Mouse (Mus musculus) intestine, embryonic 15.5 days (tissue): ENCODE measurements around the gene Tbx1. TPM values are rescaled to one million over a fixed set of nuclear protein-coding genes. Genes with fewer than 3 reads are reported as not detected.

ENCODE experiments used
- ATAC-seq: fragments of 200-750 bp; cut with Nextera tagmentation; 2 replicates; pipeline ENCODE4 v1.8.0; 2017; ENCODE audit warnings: moderate TSS enrichment, moderate library complexity
- H3K27ac ChIP-seq: fragments of 300-500 bp; sonication (generic); 2 replicates; pipeline ENCODE4 v1.5.1; 2015; ENCODE audit warnings: mild to moderate bottlenecking, inconsistent platforms
- H3K27me3 ChIP-seq: fragments of 300-500 bp; sonication (generic); replicated peaks from 2 replicates; pipeline ENCODE4 v1.6.1; 2015; ENCODE audit warnings: inconsistent platforms
- H3K36me3 ChIP-seq: fragments of 300-500 bp; sonication (generic); 2 replicates; pipeline ENCODE4 v1.6.1; 2015; ENCODE audit warnings: inconsistent platforms
- H3K4me1 ChIP-seq: fragments of 300-500 bp; sonication (generic); replicated peaks from 2 replicates; pipeline ENCODE4 v1.6.1; 2015; ENCODE audit warnings: inconsistent platforms
- H3K4me2 ChIP-seq: fragments of 300-500 bp; sonication (generic); replicated peaks from 2 replicates; pipeline ENCODE4 v1.6.1; 2015; ENCODE audit warnings: mild to moderate bottlenecking, inconsistent platforms
- H3K4me3 ChIP-seq: fragments of 300-500 bp; sonication (generic); replicated peaks from 2 replicates; pipeline ENCODE4 v1.5.1; 2015; ENCODE audit warnings: inconsistent platforms
- H3K9ac ChIP-seq: fragments of 300-500 bp; sonication (generic); 2 replicates; pipeline ENCODE4 v1.6.1; 2015; ENCODE audit warnings: inconsistent platforms
- H3K9me3 ChIP-seq: fragments of 300-500 bp; sonication (generic); 2 replicates; pipeline ENCODE4 v1.6.1; 2016; ENCODE audit warnings: inconsistent platforms
- WGBS: fragments of 180-500 bp; shearing (Covaris S2); methylation state at CpG from one replicate; pipeline ENCODE4 v1.1.7; 2015; 5-methylcytosine and 5-hydroxymethylcytosine counted together
- polyA plus RNA-seq: library from polyadenylated mRNA; unstranded; fragments of >200 nt; fragmentation: Nextera tagmentation; extraction: Ambion mirVana; gene quantifications from 2 replicates; pipeline ENCODE4 v1.2.1, GENCODE M21; 2015

The Tbx1 gene
- 0.23 and 0.49 TPM in 2 replicates for polyA plus RNA-seq

DNA sequence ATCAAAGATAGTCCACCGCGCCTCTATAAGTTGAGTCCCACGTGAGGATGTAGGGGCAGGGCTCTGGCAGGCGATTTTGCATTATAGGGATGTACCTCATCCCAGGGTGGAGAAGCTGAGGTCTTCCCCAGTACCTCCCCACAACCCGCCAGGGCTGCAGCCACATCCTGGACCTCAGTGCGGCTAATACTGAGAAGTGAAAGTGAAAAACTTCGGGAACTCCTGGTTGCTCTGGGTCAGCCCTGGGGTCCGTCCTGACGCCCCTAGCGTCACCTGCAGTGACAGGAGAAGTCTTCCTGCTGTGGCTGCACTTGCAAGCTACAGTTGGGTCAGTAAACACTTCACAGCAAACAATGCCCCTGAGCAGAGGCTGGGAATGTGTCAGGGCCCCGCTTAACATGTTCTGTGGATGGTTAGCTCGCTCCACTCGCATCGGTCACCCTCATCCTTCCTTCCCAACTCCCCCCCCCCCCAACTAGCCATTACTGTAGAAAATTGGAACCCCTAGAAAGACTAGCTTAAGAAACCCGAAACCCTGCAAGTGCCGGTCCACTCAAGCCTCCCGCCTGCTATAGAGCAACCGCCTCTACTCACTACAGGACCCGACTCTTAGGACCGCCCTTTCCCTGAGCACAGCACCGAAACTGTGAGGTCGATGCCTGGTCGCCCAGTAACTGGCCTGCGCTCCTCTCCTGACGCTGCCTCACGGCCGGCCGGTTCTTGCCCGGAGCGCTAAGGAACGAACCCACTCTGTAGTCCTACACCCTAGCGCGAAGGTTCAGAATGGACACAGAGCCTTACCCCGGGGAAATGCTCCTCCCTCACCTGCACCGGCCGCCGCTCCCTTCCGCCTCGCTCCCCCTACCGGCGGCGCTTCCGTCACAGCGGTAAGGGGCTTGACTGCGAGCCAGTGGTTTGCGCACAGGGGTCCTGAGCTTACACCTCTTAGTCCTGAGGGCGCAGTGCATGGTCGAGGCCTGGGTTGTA lies at the start of gene Tbx1:
TSS of gene Tbx1 (minus strand) at position 868 of the 987 bp plus-strand sequence.
- Histone ChIP-seq H3K36me3 (no peaks in the 10 kb centered on the region), H3K4me1 (peaks cover 47% of the 10 kb centered on the region), H3K4me3 (peak within 1 kb of the TSS; percentile 33), H3K27ac (no peak within 1 kb of the TSS), H3K9me3 (no peaks in the 10 kb centered on the region), H3K9ac (0 out of 2 replicates have a peak within 1 kb of the TSS, but pooled peaks have one; percentile 11), H3K4me2 (peak within 1 kb of the TSS; percentile 77), H3K27me3 (peaks cover 82% of the 10 kb centered on the region)
- 4% methylated on average over 48 of the region's 48 CpGs for WGBS
- ATAC-seq: peak; percentile 22; the same call in 1 of the 2 replicates

DNA sequence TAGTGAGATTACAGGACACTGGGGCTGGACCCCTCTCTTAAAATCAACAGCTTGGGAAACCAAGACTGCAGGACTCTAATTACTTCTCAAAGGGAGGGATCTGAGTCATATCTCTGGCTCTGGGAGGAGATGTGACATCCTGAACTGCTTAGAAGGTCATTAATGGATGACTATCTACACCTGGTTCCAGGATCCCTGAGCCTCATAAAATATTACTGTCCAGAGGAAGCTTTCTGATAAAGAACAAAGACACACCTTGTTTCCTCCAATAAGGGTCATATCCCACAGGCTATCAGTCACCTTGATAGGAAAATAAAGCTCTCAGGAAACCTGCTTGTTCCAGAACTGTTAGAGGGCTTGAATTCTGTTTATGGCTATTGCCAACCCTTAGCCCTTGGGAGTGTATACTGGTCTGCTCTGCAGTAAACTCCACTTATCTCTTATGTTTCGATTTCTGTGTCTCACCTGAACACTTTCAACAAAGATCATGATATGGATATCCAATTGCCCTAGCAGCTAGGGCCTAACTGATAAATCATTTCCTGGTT lies 49.0 kb upstream of the Tbx1 start:
- ATAC-seq: peak; percentile 91
- no peak overlapping the region for H3K9ac ChIP-seq
- no peaks in the 10 kb centered on the region for H3K9me3 ChIP-seq
- H3K4me2 ChIP-seq: no peak overlapping the region
- H3K27ac ChIP-seq: peak overlapping the region; percentile 59
- H3K4me3 ChIP-seq: no peak overlapping the region
- H3K36me3 ChIP-seq: no peaks in the 10 kb centered on the region
- 41% methylated on average over 1 of the region's 1 CpGs for WGBS
- no peaks in the 10 kb centered on the region for H3K27me3 ChIP-seq
- H3K4me1 ChIP-seq: no peaks in the 10 kb centered on the region

DNA sequence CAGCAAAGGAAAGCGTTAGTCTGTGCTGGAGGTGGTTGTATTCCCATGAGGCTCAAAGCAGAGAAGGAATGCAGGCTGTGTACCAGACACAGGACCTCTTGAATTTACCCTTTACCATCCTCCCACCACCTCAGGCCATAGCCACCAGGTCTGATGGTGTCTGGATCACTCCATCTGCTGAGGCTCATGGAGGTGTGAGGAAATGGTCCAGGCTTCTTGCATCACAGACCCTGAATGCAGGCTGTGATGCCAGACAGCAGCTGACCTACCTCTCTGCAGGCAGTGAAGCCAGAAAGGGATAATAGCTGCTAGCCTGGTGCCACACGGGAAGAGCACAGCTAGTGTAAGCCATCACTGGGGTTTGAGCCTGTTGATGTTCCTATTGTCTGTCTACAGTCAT lies 47.9 kb upstream of the Tbx1 start:
- H3K27ac ChIP-seq: no peak overlapping the region
- H3K9me3 ChIP-seq: no peaks in the 10 kb centered on the region
- H3K4me1 ChIP-seq: no peaks in the 10 kb centered on the region
- no peaks in the 10 kb centered on the region for H3K27me3 ChIP-seq
- 51% methylated on average over 2 of the region's 2 CpGs for WGBS
- ATAC-seq: no peak
- H3K36me3 ChIP-seq: no peaks in the 10 kb centered on the region
- H3K4me3 ChIP-seq: no peak overlapping the region
- H3K4me2 ChIP-seq: no peak overlapping the region
- H3K9ac ChIP-seq: no peak overlapping the region

DNA sequence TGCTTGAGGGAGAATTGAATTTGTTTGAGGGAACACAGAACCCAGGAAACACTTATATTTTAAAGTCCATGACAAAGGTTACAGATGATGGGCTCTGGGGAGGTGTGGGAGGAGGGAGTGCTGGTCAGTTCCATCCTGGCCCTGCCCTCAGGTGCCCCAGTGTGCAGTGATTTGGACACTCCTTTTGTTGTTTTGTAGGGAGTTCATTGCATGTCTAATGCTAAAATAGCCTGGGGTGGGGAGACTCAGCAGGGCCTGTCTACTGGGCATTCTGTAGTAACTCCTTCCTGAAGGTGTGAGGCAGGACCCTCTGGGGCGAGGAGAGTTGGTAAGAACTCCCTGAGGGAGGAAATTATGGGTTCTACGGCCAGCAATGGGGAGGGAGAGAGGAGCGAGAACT lies 46.3 kb upstream of the Tbx1 start:
- ATAC-seq: no peak
- H3K36me3 ChIP-seq: no peaks in the 10 kb centered on the region
- 63% methylated on average over 3 of the region's 3 CpGs for WGBS

DNA sequence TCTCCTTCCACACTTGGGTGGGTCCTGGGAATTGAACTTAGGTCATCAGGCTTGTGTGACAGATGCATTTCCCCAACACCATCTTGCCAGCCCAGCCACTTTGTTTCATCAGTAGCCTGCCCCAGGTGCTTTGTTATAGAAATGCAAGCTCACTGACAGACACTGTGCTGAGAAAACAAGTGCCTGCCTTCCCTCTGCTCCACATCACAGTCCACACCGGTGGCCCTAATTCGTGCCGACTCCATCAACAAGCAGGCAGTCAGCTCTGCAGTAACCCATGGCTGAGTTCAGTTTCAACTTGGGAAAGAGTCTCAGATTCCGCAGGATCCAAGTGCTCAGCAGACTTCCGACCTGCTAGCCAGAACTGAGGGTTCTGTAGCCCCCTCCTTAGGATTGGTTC lies 45.9 kb upstream of the Tbx1 start:
- ATAC-seq: no peak
- no peaks in the 10 kb centered on the region for H3K27me3 ChIP-seq
- H3K4me1 ChIP-seq: 0 out of 2 replicates have a peak, but pooled peaks cover 5% of the 10 kb centered on the region
- no peak overlapping the region for H3K4me3 ChIP-seq
- H3K36me3 ChIP-seq: no peaks in the 10 kb centered on the region
- no peak overlapping the region for H3K9ac ChIP-seq
- 82% methylated on average over 5 of the region's 5 CpGs for WGBS
- H3K4me2 ChIP-seq: no peak overlapping the region
- H3K9me3 ChIP-seq: no peaks in the 10 kb centered on the region
- no peak overlapping the region for H3K27ac ChIP-seq

More for the DNA sequence above, 46.3 kb upstream of the Tbx1 start:
- H3K27me3 ChIP-seq: no peaks in the 10 kb centered on the region
- no peak overlapping the region for H3K9ac ChIP-seq
- H3K4me1 ChIP-seq: 0 out of 2 replicates have a peak, but pooled peaks cover 5% of the 10 kb centered on the region
- H3K4me3 ChIP-seq: no peak overlapping the region
- H3K27ac ChIP-seq: no peak overlapping the region
- no peak overlapping the region for H3K4me2 ChIP-seq
- no peaks in the 10 kb centered on the region for H3K9me3 ChIP-seq

DNA sequence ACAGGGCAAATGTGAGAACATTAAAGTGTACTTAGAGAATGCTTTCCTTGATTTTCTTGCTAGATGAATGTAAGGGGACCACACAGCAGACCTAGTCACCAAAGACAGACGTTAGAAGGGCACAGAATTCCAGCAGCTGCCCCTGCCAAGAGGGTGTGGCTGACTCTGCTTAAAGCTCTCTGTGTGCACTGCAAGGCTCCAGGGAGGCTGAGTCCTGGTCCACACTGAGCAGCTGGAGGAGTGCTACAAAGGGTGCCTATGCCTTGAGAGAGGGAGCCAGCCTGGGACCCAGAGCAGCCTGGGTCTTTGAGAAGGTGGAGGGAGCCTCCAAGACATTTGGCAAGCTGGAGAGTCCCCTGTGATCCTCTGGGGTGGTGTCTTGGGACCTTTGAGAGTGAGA lies 42.9 kb upstream of the Tbx1 start:
- no peak for ATAC-seq
- H3K4me2 ChIP-seq: no peak overlapping the region
- H3K27me3 ChIP-seq: no peaks in the 10 kb centered on the region
- no peak overlapping the region for H3K9ac ChIP-seq
- H3K27ac ChIP-seq: no peak overlapping the region
- H3K4me1 ChIP-seq: peaks cover 15% of the 10 kb centered on the region
- 23% methylated on average over 1 of the region's 1 CpGs for WGBS
- no peaks in the 10 kb centered on the region for H3K36me3 ChIP-seq
- no peaks in the 10 kb centered on the region for H3K9me3 ChIP-seq
- no peak overlapping the region for H3K4me3 ChIP-seq

DNA sequence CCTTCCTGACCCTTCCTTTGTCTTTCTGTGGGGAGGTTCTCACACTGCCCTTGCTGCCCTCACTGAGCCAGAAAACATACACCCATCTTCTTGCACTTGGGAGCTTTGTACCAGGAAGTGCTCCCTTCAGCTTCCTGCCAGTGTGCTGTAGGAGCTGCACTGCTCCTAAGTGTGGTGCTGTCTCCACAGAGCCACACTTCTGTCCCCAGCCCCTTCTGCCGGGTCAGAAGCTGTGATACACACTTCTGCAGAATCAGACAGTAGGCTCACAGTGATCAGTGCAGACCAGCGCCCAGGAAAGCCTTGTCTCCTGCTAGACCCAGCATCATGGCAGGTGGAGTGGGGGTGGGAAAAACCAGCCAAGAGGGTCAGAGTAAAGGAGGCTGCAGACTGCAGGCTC lies 42.3 kb upstream of the Tbx1 start:
- H3K27me3 ChIP-seq: no peaks in the 10 kb centered on the region
- no peak for ATAC-seq
- H3K4me1 ChIP-seq: peaks cover 20% of the 10 kb centered on the region
- no peak overlapping the region for H3K4me2 ChIP-seq
- H3K4me3 ChIP-seq: no peak overlapping the region
- H3K9ac ChIP-seq: no peak overlapping the region
- no peaks in the 10 kb centered on the region for H3K9me3 ChIP-seq
- H3K36me3 ChIP-seq: no peaks in the 10 kb centered on the region
- no peak overlapping the region for H3K27ac ChIP-seq
- 70% methylated on average over 2 of the region's 2 CpGs for WGBS

DNA sequence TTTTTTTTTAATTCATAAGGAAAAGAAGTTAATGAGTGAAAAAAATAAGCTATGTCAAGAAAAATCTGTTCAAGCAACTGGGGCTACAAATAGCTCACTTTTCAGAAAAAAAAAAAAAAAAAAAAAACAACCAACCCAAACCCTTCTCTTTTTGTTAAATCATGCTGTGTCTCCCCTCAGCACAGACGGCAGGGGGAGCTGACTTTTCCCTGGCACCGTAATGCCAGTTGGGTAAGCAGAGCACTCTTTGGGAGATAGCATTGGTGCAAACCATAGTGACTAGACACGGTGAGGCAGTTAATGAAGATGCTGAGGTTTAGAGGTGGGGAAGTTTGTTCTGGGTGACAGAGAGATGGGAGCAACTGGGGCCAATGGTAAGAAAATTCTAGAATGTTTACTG lies 41.6 kb upstream of the Tbx1 start:
- Histone ChIP-seq H3K4me2 (no peak overlapping the region), H3K9ac (no peak overlapping the region), H3K27ac (no peak overlapping the region), H3K4me3 (no peak overlapping the region), H3K9me3 (no peaks in the 10 kb centered on the region), H3K27me3 (0 out of 2 replicates have a peak, but pooled peaks cover 3% of the 10 kb centered on the region), H3K36me3 (no peaks in the 10 kb centered on the region), H3K4me1 (peaks cover 28% of the 10 kb centered on the region)
- WGBS: 46% methylated on average over 3 of the region's 3 CpGs
- ATAC-seq: no peak

DNA sequence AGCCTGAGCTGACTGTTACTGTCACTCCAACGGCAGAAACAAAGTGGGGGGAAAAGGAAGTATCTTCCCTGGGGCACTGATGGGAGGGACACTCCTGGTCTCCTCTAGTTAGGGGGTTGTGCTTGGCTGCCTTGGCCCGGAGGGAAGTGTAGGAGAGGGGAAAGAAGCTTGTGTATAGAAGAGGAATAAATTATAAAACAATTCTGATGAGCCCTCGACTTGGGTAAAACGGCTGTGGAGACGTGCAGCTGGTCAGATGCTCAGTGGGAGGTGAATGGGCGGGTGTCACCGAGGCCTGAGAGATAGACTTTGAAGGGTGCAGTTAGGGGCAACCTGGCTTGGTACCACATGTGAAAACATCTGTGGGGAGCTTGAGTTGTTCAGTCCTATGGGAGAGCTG lies 40.7 kb upstream of the Tbx1 start:
- peaks cover 35% of the 10 kb centered on the region for H3K4me1 ChIP-seq
- 55% methylated on average over 7 of the region's 7 CpGs for WGBS
- H3K27me3 ChIP-seq: 0 out of 2 replicates have a peak, but pooled peaks cover 3% of the 10 kb centered on the region
- no peak overlapping the region for H3K9ac ChIP-seq
- H3K4me3 ChIP-seq: no peak overlapping the region
- no peaks in the 10 kb centered on the region for H3K36me3 ChIP-seq
- H3K9me3 ChIP-seq: no peaks in the 10 kb centered on the region
- H3K4me2 ChIP-seq: no peak overlapping the region
- ATAC-seq: no peak
- H3K27ac ChIP-seq: no peak overlapping the region

DNA sequence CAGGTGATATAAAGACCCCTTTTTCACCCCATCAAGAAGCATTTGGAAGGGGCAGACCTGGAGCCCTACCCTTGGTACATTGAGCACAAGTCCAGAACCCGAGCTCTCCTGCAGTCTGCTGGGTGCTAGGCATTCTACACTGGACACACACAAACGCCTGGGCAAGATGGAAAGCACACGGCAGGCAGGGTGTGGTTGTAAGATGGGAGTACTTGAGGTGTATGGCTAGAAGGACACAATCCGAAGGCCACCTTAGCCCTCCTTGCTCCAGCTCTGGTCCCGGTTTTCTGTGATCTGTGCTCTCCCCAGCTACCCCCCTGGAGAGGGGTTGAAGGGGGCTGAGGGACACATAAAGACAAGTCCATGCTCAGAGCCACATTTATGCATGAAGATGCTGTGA lies 39.8 kb upstream of the Tbx1 start:
- Histone ChIP-seq H3K27me3 (peaks cover 7% of the 10 kb centered on the region), H3K4me1 (peaks cover 39% of the 10 kb centered on the region), H3K27ac (peak overlapping the region; percentile 13; the same call in 1 of the 2 replicates), H3K36me3 (no peaks in the 10 kb centered on the region), H3K4me2 (peak overlapping the region; percentile 88), H3K9me3 (no peaks in the 10 kb centered on the region), H3K9ac (peak overlapping the region; percentile 79), H3K4me3 (peak overlapping the region; percentile 81)
- 0 out of 2 replicates have a peak, but pooled peaks have one; percentile 1 for ATAC-seq
- WGBS: 51% methylated on average over 5 of the region's 5 CpGs

DNA sequence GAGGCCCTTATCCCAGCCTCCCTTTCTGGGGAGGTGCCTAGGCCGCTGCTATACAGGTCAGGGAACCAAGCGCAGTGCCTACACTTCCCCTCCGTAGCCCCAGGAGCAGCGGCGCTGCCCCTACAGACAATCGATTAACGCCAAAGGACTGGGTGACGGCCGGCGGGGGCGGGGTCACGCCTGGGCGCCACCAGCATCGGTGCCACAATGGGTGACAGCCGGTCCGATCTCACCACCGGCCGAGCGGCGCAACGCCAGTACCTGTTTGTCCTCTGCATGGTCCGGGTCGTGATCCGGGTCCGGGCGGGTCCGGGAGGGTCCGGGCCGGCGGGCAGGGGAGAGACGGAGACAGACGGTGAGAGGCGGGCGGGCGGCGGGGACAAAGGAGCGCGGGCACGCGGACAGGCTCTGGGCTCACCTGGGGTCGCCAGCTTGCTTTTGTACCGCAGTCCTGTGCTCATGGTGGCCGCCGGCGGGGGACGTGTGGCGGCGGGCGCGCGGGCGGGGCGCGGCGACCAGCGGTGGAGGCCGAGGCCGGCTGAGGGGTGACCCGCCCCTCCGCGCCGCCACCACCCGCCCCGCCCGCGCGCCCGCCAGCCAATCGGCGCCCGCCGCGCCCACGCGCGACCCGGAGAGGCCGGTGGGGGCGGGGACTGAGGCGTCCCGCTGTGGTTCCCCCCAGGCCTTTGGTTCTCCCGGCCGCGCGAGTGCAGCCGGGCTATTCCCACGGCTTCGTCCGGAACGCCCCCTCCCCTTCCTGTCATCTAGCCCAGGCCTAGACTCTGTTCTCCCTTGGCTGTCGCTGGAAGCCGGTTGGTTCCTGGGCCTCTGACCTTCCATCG lies 39.1 kb upstream of the Tbx1 start, which contains the start of gene Sept5:
TSS of gene Sept5 (minus strand) at position 565 of the 842 bp plus-strand sequence.
- Histone ChIP-seq H3K4me3 (peak within 1 kb of the TSS; percentile 81), H3K27me3 (peaks cover 14% of the 10 kb centered on the region), H3K9me3 (no peaks in the 10 kb centered on the region), H3K27ac (peak within 1 kb of the TSS; percentile 60), H3K4me1 (peaks cover 39% of the 10 kb centered on the region), H3K9ac (peak within 1 kb of the TSS; percentile 79), H3K36me3 (no peaks in the 10 kb centered on the region), H3K4me2 (peak within 1 kb of the TSS; percentile 88)
- under 1% methylated on average over 79 of the region's 93 CpGs for WGBS
- peak; percentile 65 for ATAC-seq
